Mouse (Mus musculus) liver, postnatal 0 days (tissue): Measurements from ENCODE around the gene Cfap77.

Experiments
- CTCF ChIP-seq: sonication (generic); IDR thresholded peaks from 2 replicates; pipeline ENCODE4 v1.5.1; 2016; ENCODE audit warnings: antibody characterized with exemption, low read depth
- EP300 ChIP-seq: IDR thresholded peaks from 2 replicates; pipeline ENCODE4 v1.6.1; 2016; ENCODE audit warnings: antibody characterized with exemption, low read depth, mild to moderate bottlenecking

- TF ChIP-seq CTCF (no peak), EP300 (no peak)
Observed at GRCm38 (mm10) chr2:29095674-29096073, 40.8 kb upstream of the Cfap77 start.
